Mouse (Mus musculus): Measurements from ENCODE around the gene Rnps1. TPM values are rescaled to one million over a fixed set of nuclear protein-coding genes. Genes with fewer than 3 reads are reported as not detected.
"Not testable (repeated sequence)": the region's sequence is repeated elsewhere in the genome, so short reads cannot be mapped to it uniquely, and the experiment has no call there.

The Rnps1 gene
- total and polyA plus RNA-seq, 2 experiments: 17.3 to 37.6 TPM

DNA sequence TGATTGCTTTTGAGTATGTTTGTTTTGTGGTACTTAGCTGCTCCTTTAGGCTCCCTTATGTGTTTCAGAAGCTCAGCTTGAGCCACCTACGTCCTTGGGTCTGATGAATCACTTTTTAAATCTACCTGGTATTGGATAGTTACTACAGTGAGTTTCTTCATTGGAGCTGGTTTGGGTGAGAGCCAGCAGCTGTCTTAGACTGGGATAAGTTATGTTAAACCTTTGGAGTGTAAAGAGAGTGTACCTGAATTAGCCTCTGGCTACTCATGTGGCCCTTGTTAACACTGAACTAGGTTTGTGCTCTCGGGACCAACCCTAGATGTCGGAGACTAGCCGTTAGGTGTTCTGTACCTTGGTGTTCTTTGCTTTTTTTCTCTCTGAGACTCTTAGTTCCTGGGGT, 8.7 kb downstream of the Rnps1 start:
- no peak overlapping the region for H3K9ac ChIP-seq (ENCODE audit: low read depth, low read length)
- no peaks in the 10 kb centered on the region for H3K4me1 ChIP-seq (ENCODE audit: control insufficient read depth, insufficient read depth, low read length)
- H3K27ac ChIP-seq (replicated peaks; ENCODE audit: insufficient read depth, low read depth, low read length): no peak overlapping the region
- H3K79me2 ChIP-seq (ENCODE audit: control insufficient read depth, insufficient read depth, low read length): peaks cover 4% of the 10 kb centered on the region; the same call in 1 of the 2 replicates
- H3K36me3 ChIP-seq (ENCODE audit: control insufficient read depth, insufficient read depth, low read length): peaks cover 59% of the 10 kb centered on the region
- WGBS: 98% methylated on average over 4 of the region's 4 CpGs
- H3K27me3 ChIP-seq (ENCODE audit: control insufficient read depth, insufficient read depth, low read length): no peaks in the 10 kb centered on the region
- H3K4me3 ChIP-seq (ENCODE audit: insufficient read depth, low read depth, low read length): no peak overlapping the region
- DNase-seq (ENCODE audit: extremely low read depth, low read depth, low spot score): no peak
- TF ChIP-seq POLR2A (IDR thresholded peaks at IDR 0.05; ENCODE audit: extremely low read depth, insufficient read depth, low read length) (no peak), CTCF (IDR thresholded peaks at IDR 0.05; ENCODE audit: low read depth, low read length) (no peak)

DNA sequence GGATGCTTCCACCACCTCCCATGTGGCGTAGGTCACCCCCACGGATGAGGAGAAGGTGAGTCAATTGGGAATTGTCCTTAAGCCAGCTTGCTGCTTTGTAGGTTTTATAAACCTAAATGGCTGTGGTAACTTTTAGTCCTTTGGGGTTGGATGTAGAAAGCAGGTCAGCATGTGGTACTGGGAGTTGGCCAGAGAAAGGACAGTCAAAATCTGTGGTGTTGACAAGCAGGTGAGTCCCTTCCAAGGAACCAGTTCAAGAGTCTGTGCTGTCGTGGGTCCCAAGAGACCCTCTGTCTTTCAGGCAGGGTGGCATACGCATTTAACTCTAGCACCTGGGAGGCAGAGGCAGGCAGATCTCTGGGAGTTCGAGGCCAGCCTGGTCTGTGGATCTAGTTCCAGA, 10.1 kb downstream of the Rnps1 start:
- Histone ChIP-seq H3K4me1 (ENCODE audit: control insufficient read depth, insufficient read depth, low read length) (no peaks in the 10 kb centered on the region), H3K27ac (replicated peaks; ENCODE audit: insufficient read depth, low read depth, low read length) (no peak overlapping the region), H3K9ac (ENCODE audit: low read depth, low read length) (no peak overlapping the region), H3K4me3 (ENCODE audit: insufficient read depth, low read depth, low read length) (no peak overlapping the region), H3K79me2 (ENCODE audit: control insufficient read depth, insufficient read depth, low read length) (no peaks in the 10 kb centered on the region; the same call in 1 of the 2 replicates), H3K27me3 (ENCODE audit: control insufficient read depth, insufficient read depth, low read length) (no peaks in the 10 kb centered on the region), H3K36me3 (ENCODE audit: control insufficient read depth, insufficient read depth, low read length) (peaks cover 49% of the 10 kb centered on the region)
- 95% methylated on average over 5 of the region's 5 CpGs for WGBS
- TF ChIP-seq CTCF (IDR thresholded peaks at IDR 0.05; ENCODE audit: low read depth, low read length): no peak
- no peak for TF ChIP-seq POLR2A (IDR thresholded peaks at IDR 0.05; ENCODE audit: extremely low read depth, insufficient read depth, low read length)
- no peak for DNase-seq (ENCODE audit: extremely low read depth, low read depth, low spot score)

DNA sequence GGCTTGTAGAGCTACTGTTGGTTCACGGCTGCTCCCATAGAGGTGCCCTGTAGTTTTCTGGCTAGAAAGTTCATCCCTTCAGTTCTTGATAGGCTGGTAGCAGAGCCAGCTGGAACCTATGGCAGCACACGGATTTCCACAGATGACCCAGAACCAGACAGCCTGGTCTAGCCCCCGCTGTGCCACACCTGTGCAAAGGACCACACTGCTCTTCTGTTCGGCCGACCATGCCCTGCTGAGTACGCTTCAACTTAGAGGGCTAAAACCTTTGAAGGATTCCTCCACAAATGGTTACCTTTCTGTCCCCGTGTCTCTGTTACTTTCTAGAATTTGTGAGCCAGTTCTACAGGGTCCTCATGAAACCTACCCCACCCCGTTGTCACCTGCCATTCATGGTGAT, 11.0 kb downstream of the Rnps1 start:
- H3K79me2 ChIP-seq (ENCODE audit: control insufficient read depth, insufficient read depth, low read length); H3K4me3 ChIP-seq (ENCODE audit: insufficient read depth, low read depth, low read length); H3K4me1 ChIP-seq (ENCODE audit: control insufficient read depth, insufficient read depth, low read length); H3K27me3 ChIP-seq (ENCODE audit: control insufficient read depth, insufficient read depth, low read length); H3K9ac ChIP-seq (ENCODE audit: low read depth, low read length); DNase-seq (ENCODE audit: extremely low read depth, low read depth, low spot score); H3K27ac ChIP-seq (replicated peaks; ENCODE audit: insufficient read depth, low read depth, low read length): not testable (repeated sequence)
- WGBS: 98% methylated on average over 6 of the region's 8 CpGs
- H3K36me3 ChIP-seq (ENCODE audit: control insufficient read depth, insufficient read depth, low read length): peaks cover 40% of the 10 kb centered on the region

DNA sequence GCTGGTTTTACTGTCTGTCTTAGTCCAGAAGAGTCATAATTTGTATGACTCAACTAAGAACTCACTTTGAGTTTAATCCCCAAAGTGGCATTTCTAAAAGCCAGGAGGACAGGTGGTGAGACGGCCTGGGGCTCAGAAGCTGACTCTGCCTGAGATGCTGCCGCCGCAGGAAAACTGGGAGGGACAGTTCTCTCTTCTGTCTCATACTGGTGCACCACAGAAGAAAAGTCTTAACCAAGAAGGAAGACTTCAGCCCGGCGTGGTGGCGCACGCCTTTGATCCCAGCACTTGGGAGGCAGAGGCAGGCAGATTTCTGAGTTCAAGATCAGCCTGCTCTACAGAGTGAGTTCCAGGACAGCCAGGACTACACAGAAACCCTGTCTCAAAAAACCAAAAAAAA, 11.5 kb downstream of the Rnps1 start:
- TF ChIP-seq POLR2A (IDR thresholded peaks at IDR 0.05; ENCODE audit: extremely low read depth, insufficient read depth, low read length) (no peak), CTCF (IDR thresholded peaks at IDR 0.05; ENCODE audit: low read depth, low read length) (no peak)
- H3K9ac ChIP-seq (ENCODE audit: low read depth, low read length): no peak overlapping the region
- 90% methylated on average over 7 of the region's 7 CpGs for WGBS
- H3K27me3 ChIP-seq (ENCODE audit: control insufficient read depth, insufficient read depth, low read length): no peaks in the 10 kb centered on the region
- no peak overlapping the region for H3K4me3 ChIP-seq (ENCODE audit: insufficient read depth, low read depth, low read length)
- no peak for DNase-seq (ENCODE audit: extremely low read depth, low read depth, low spot score)
- peaks cover 35% of the 10 kb centered on the region for H3K36me3 ChIP-seq (ENCODE audit: control insufficient read depth, insufficient read depth, low read length)
- peaks cover 12% of the 10 kb centered on the region; the same call in 1 of the 2 replicates for H3K79me2 ChIP-seq (ENCODE audit: control insufficient read depth, insufficient read depth, low read length)
- H3K27ac ChIP-seq (replicated peaks; ENCODE audit: insufficient read depth, low read depth, low read length): peak overlapping the region; percentile 18; the same call in 1 of the 2 replicates
- H3K4me1 ChIP-seq (ENCODE audit: control insufficient read depth, insufficient read depth, low read length): peaks cover 6% of the 10 kb centered on the region

DNA sequence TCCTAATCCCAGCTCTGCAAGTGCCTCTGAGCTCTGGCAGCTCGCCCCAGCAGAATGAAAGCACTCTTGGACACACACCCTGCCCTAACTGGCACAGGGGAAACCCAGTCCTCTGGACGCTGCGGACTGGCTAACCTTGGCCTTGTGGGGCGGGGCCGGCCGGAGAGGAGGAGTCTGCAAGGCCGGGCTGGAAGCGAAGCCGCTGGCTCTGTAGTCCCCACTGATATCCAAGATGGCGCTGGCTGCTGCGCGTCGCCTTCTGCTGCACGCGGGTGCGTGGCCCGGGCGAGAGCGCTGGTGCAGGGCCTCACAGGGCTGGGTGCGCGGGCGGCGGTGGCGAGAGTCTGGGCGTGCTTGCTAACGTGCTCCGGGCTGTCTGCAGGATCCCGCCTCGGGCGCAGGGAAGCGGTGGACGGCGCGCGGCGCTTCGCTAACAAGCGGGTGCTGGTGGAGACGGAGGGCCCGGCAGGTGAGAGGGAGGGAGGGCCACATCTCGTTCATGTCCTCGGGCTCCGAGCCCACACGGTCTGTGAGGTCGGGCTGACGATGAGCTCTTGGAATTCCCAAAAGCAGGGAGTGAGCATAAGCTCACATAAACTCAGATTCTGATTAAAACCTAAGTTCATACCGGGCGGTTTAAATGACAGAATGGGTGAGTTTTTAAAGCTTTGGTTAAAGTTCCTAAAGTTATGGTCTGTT, 12.3 kb downstream of the Rnps1 start, which contains the start of gene Eci1:
Gene Eci1, plus strand, starts transcription at position 171 of the 699 bp plus-strand sequence.
- DNase-seq (ENCODE audit: extremely low read depth, low read depth, low spot score): peak; percentile 98
- Histone ChIP-seq H3K4me1 (ENCODE audit: control insufficient read depth, insufficient read depth, low read length) (peaks cover 6% of the 10 kb centered on the region), H3K4me3 (ENCODE audit: insufficient read depth, low read depth, low read length) (peak within 1 kb of the TSS; percentile 69), H3K36me3 (ENCODE audit: control insufficient read depth, insufficient read depth, low read length) (peaks cover 28% of the 10 kb centered on the region), H3K9ac (ENCODE audit: low read depth, low read length) (peak within 1 kb of the TSS; percentile 93), H3K27me3 (ENCODE audit: control insufficient read depth, insufficient read depth, low read length) (no peaks in the 10 kb centered on the region), H3K79me2 (ENCODE audit: control insufficient read depth, insufficient read depth, low read length) (peaks cover 13% of the 10 kb centered on the region; the same call in 1 of the 2 replicates), H3K27ac (replicated peaks; ENCODE audit: insufficient read depth, low read depth, low read length) (peak within 1 kb of the TSS; percentile 85)
- TF ChIP-seq POLR2A (IDR thresholded peaks at IDR 0.05; ENCODE audit: extremely low read depth, insufficient read depth, low read length): peak; percentile 94
- TF ChIP-seq CTCF (IDR thresholded peaks at IDR 0.05; ENCODE audit: low read depth, low read length): no peak
- WGBS: 1% methylated on average over 48 of the region's 48 CpGs

DNA sequence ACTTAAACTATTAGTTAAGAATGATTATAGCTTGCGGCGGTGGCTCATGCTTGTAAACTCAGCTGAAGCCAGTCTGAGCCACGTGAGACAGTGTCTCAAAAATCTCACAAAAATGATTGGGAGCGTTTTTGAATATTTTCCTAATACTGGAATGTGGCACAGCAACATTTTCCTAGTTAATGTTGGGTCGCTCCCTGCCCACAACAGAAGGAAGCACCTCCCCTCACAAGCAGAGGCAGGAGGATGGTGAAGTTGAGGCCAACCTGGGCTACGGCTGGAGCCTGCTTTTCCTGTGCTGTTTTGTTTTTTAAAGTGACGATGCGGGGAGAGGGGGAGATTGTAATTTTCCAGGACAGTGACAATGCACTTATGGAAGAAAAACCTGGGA, 12.8 kb downstream of the Rnps1 start:
- Histone ChIP-seq H3K27me3 (ENCODE audit: control insufficient read depth, insufficient read depth, low read length) (no peaks in the 10 kb centered on the region), H3K4me3 (ENCODE audit: insufficient read depth, low read depth, low read length) (peak overlapping the region; percentile 69), H3K4me1 (ENCODE audit: control insufficient read depth, insufficient read depth, low read length) (peaks cover 6% of the 10 kb centered on the region), H3K79me2 (ENCODE audit: control insufficient read depth, insufficient read depth, low read length) (peaks cover 17% of the 10 kb centered on the region; the same call in 1 of the 2 replicates), H3K9ac (ENCODE audit: low read depth, low read length) (peak overlapping the region; percentile 93), H3K27ac (replicated peaks; ENCODE audit: insufficient read depth, low read depth, low read length) (peak overlapping the region; percentile 85), H3K36me3 (ENCODE audit: control insufficient read depth, insufficient read depth, low read length) (peaks cover 23% of the 10 kb centered on the region)
- no peak for TF ChIP-seq POLR2A (IDR thresholded peaks at IDR 0.05; ENCODE audit: extremely low read depth, insufficient read depth, low read length)
- TF ChIP-seq CTCF (IDR thresholded peaks at IDR 0.05; ENCODE audit: low read depth, low read length): no peak
- DNase-seq (ENCODE audit: extremely low read depth, low read depth, low spot score): peak; percentile 70
- 0% methylated on average over 8 of the region's 8 CpGs for WGBS
